Mouse (Mus musculus) layer of hippocampus, postnatal 10 days (tissue): ENCODE results near the gene Pakap. TPM values are rescaled to one million over a fixed set of nuclear protein-coding genes. Genes with fewer than 3 reads are reported as not detected.

Experiments used
- DNase-seq, 2 experiments: peaks; one replicate each; pipeline ENCODE4 v3.0.0; 2021; ENCODE audit warnings: low spot score in 2 of 2
- total RNA-seq, 2 experiments: library from RNA; stranded (reverse); gene quantifications; 2 replicates each; pipeline ENCODE4 v1.2.3; 2021

Pakap gene
- total RNA-seq, 2 experiments from 2014 or later = 20.9 to 25.3 TPM

DNA sequence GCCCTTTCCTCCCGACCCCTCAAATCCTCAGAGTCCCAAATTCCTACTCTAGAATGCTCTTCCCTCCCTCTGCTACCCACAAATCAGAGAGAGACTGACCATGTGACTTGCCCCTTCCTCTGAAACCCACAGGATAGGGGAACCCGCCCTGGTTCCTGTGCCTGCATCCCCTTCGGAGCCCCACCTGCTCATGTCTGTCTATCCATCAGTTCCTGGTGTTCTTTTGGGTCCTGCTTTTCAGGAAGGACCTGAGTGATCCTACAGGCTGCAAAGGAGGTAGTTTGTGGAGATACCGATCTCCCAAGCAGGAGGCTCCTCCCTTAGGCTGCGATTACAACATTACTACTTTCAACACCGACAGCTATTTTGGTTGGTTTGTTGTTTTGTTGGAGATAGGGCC is 340.9 kb downstream of the Pakap start:
- no peak for DNase-seq

GRCm38 (mm10) chr4:57913021-57913420 is 345.0 kb downstream of the Pakap start:
- no peak for DNase-seq

GRCm38 (mm10) chr4:57914193-57915190 is 346.5 kb downstream of the Pakap start:
- no peak for DNase-seq

GRCm38 (mm10) chr4:57915216-57915965 is 347.4 kb downstream of the Pakap start:
- peak; percentile 43 to 54 for DNase-seq

DNA sequence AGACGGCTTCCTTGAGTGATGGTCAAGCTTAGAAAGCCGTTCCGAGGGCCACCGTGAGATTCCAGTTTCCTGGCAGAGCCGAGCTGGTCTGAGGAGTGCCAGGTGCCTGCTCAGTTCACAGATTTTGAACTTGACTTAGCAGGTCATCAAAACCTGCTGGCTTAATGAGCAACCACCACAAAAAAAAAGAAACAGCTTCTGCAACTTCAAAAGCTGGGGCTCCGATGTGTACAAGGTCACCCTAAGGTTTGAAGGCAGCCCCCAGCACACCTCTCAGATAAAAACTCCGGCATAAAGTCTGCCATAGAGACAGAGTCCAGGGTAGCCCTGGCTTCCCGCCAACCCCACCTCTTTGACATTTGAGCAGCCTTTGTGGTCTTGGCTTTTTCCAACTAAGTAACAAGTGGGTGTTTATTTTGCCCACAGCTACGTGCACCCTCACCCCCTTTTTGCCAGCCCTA is 348.3 kb downstream of the Pakap start, which contains the start of gene D630039A03Rik:
D630039A03Rik (minus strand) TSS at position 97 of the 461 bp plus-strand sequence.
- peak in 1 of 2 experiments; percentile 19 for DNase-seq

GRCm38 (mm10) chr4:57916711-57917110 is 348.7 kb downstream of the Pakap start:
- DNase-seq = no peak

DNA sequence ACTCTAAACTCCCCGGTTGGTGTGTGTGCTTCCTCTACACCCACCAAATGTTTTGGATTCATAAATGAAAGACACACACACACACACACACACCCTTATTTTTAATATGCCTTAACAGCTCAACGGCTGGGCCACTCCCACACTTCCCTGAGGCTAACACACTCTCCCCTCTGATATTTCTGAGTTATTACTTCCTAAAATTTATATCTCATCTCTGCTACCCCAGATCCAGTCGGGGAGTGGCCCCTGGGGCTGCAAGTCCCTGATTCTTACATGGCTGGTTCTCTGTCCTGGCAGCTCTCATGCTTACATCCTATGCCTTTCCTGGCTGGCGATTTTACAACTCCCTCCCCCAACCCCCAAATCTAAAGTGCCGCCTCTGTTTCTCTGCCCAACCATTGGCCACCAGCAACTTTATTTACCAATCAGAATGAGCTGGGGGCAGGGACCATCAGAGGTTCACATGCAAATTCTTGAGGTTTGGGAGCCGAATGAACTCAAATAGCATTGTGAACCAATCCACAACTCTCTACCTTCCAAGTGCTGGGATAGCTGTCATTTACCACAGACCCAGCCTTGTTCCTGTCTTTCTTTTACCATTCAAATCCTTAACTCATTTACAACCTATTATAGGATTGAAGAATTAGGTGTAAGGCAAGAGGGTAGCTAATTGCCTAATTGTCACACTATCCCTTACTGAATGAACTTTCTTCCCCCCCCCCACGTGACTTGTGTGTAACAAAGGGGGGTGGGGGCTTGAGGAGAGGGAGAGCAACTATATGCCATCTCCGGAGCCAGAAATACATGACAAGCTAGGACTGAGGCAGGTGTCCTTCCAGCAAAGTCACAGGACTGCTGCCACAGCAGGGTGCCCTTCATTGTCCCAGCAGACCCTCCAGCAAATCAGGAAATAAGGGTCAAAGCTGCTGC is 351.8 kb downstream of the Pakap start:
- no peak for DNase-seq

GRCm38 (mm10) chr4:57920522-57920921 is 352.5 kb downstream of the Pakap start:
- DNase-seq = no peak

GRCm38 (mm10) chr4:57922171-57922570 is 354.2 kb downstream of the Pakap start:
- no peak for DNase-seq

- no peak for DNase-seq
Measured at GRCm38 (mm10) chr4:57924556-57925071, 356.6 kb downstream of the Pakap start.

DNA sequence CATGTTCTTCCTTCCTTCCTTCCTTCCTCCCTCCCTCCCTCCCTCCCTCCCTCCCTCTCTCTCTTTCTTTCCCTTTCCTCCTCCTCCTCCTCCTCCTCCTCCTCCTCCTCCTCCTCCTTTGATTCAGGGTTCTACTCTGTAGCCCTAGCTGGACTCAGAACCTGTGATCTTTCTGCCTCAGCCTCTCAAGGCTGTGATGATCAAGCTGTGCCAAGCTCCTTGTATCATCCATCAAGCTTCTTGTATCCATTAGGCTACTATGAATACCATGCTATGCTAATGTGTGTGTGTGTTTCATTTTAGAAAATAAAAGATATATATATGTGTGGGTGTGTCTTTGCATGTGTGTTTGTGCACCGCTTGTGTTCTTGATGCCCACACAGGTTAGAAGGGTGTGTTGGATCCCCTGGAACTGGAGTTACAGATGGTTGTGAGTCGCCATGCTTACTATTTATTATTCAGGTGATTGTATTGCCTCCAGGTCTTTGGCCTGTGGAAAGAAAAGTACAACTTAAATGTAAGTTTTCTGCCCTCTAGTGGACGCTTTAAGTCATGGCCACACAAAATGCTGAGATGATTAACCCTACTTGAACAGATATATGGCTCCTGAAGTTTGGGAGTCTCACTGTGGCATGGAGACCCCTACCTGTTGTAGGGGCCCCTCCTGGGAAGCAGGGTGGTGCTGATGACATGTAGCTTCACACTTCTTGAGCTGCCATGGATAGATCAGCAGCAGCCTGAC is 359.7 kb downstream of the Pakap start:
- DNase-seq = peak in 1 of 2 experiments; percentile 22

DNA sequence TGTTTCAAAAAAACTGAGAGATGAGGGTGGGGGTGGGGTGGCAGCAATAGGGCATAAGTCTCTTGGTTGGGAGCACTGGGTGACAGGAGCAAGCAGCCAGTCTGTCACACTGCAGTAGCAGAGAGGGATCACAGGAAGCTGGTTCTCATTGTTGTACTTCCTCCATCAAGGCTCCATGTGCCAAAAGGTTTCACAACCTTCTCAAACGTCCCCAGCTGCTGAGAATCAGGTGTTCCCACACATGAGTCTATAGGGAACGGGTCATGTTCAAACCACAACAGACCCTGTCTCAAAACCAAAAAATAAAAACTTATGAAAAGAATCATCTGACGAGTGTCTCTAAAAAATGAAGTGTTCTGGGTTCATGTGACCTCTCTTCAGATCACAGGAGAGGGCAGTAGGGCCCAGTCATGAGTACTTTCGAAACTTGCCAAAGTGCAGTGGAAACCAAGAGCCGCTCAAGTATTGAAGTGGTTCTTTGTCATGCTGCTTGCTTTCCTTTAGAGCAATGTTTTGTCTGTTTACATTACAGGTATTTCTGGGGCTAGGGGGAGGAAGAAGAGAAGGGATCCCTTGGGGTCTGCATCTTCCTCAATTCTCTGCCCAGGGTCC is 362.7 kb downstream of the Pakap start:
- no peak for DNase-seq

- no peak for DNase-seq
Measured at GRCm38 (mm10) chr4:57934181-57934580, 366.2 kb downstream of the Pakap start.

DNA sequence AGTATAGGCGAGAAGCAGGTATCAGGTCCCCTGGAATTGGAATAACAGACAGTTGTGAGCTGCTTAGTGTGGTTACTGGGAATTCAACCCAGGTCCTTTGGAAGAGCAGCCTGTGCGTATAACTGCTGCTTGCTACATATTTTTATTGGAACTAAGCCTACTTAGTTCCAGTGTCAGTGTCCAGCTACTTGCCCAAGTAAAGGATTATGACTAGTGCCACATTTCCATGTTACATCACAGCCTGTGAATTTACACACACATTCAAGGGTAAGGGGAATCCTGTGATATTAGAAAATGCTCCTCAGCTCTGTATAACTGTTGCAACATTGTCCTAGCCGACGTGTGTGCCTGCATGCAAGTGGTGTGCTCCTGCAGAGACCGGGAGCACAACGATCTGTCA is 369.3 kb downstream of the Pakap start:
- no peak for DNase-seq

- DNase-seq = no peak
Measured at GRCm38 (mm10) chr4:57940631-57941030, 372.7 kb downstream of the Pakap start.

GRCm38 (mm10) chr4:57942892-57943291 is 374.9 kb downstream of the Pakap start:
- DNase-seq = no peak
